Mouse (Mus musculus) CH12.LX (cell line): ENCODE data around the gene Nlrp6. TPM values are rescaled to one million over a fixed set of nuclear protein-coding genes. Genes with fewer than 3 reads are reported as not detected.

Source experiments
- DNase-seq: peaks from one replicate; pipeline ENCODE4 v3.0.0-alpha.2; 2013; ENCODE audit errors: extremely low read depth
- H3K27ac ChIP-seq: 2 replicates; pipeline ENCODE4 v1.5.1; 2012; ENCODE audit warnings: low read depth, mild to moderate bottlenecking, control low read depth, moderate library complexity; ENCODE audit not compliant: insufficient read depth
- H3K27me3 ChIP-seq: replicated peaks from 2 replicates; pipeline ENCODE3; 2012; ENCODE audit warnings: inconsistent platforms
- H3K36me3 ChIP-seq, 2 experiments: replicated peaks in 1 of 2; 2 replicates each; pipeline versions ENCODE3 to v1.6.1; 2012; ENCODE audit warnings: inconsistent platforms in 1 of 2, low read length in 1 of 2, mild to moderate bottlenecking in 1 of 2, mixed read lengths in 1 of 2, moderate library complexity in 1 of 2; ENCODE audit not compliant: control insufficient read depth in 1 of 2, insufficient read depth in 1 of 2
- H3K4me1 ChIP-seq, 2 experiments: 2 replicates each; pipeline ENCODE4 v1.6.1; 2012; ENCODE audit warnings: inconsistent platforms in 1 of 2, moderate library complexity in 1 of 2; ENCODE audit not compliant: insufficient read depth in 2 of 2, control insufficient read depth in 1 of 2
- H3K4me2 ChIP-seq: 2 replicates; pipeline ENCODE4 v1.6.1; 2012; ENCODE audit warnings: low read depth, mild to moderate bottlenecking, control low read depth; ENCODE audit not compliant: poor library complexity, insufficient read depth, severe bottlenecking
- H3K4me3 ChIP-seq, 3 experiments: fragments of 150-350 bp in 1 of 3; sonication (generic) in 1 of 3; replicated peaks in 1 of 3; 2 replicates each; pipeline versions ENCODE3 to v1.5.1; 2011 to 2012; ENCODE audit warnings: low read depth in 2 of 3, low read length in 2 of 3, mild to moderate bottlenecking in 2 of 3, moderate library complexity in 2 of 3, control low read depth in 1 of 3, improper control_type of control experiment in 1 of 3, inconsistent platforms in 1 of 3, mixed read lengths in 1 of 3; ENCODE audit not compliant: poor library complexity in 1 of 3
- H3K79me2 ChIP-seq: replicated peaks from 2 replicates; pipeline ENCODE4 v1.6.1; 2012; ENCODE audit warnings: mild to moderate bottlenecking, moderate library complexity; ENCODE audit not compliant: control insufficient read depth, poor library complexity, insufficient read depth, severe bottlenecking; ENCODE audit errors: extremely low read depth
- H3K9ac ChIP-seq: 2 replicates; pipeline ENCODE4 v1.6.1; 2012; ENCODE audit warnings: low read depth, mild to moderate bottlenecking, control low read depth, moderate library complexity; ENCODE audit not compliant: insufficient read depth
- H3K9me3 ChIP-seq: replicated peaks from 2 replicates; pipeline ENCODE3; 2012; ENCODE audit warnings: low read length, inconsistent platforms, mixed read lengths
- CHD1 ChIP-seq: IDR thresholded peaks from 2 replicates; pipeline ENCODE4 v1.6.1; 2012; ENCODE audit warnings: low read depth, low read length, improper control_type of control experiment, inconsistent platforms
- CHD2 ChIP-seq: IDR thresholded peaks from 2 replicates; pipeline ENCODE4 v1.6.1; 2011; ENCODE audit warnings: low read length, improper control_type of control experiment
- ELF1 ChIP-seq: IDR thresholded peaks from 2 replicates; pipeline ENCODE4 v1.6.1; 2014; ENCODE audit warnings: low read depth, mild to moderate bottlenecking, inconsistent platforms, low read length, improper control_type of control experiment
- ETS1 ChIP-seq: conservative IDR thresholded peaks from 2 replicates; pipeline ENCODE4 v1.6.1; 2012; ENCODE audit warnings: low read depth, mild to moderate bottlenecking, inconsistent platforms, low read length, improper control_type of control experiment, moderate library complexity
- HCFC1 ChIP-seq: IDR thresholded peaks from 2 replicates; pipeline ENCODE4 v1.6.1; 2012; ENCODE audit warnings: low read depth, mild to moderate bottlenecking, inconsistent platforms, low read length, improper control_type of control experiment
- MAFK ChIP-seq: IDR thresholded peaks from 2 replicates; pipeline ENCODE4 v1.6.1; 2011; ENCODE audit warnings: low read length, improper control_type of control experiment; ENCODE audit not compliant: insufficient replicate concordance
- MAX ChIP-seq: IDR thresholded peaks from 2 replicates; pipeline ENCODE4 v1.6.1; 2011; ENCODE audit warnings: low read length, improper control_type of control experiment
- MXI1 ChIP-seq: IDR thresholded peaks from 2 replicates; pipeline ENCODE4 v1.6.1; 2011; ENCODE audit warnings: mild to moderate bottlenecking, low read depth, low read length, improper control_type of control experiment
- NRF1 ChIP-seq: IDR thresholded peaks from 2 replicates; pipeline ENCODE4 v1.6.1; 2014; ENCODE audit warnings: low read depth, mild to moderate bottlenecking, inconsistent platforms, low read length, improper control_type of control experiment, moderate library complexity
- PAX5 ChIP-seq: IDR thresholded peaks from 2 replicates; pipeline ENCODE4 v1.6.1; 2012; ENCODE audit warnings: low read length, inconsistent platforms, mixed read lengths
- POLR2A ChIP-seq: IDR thresholded peaks from 2 replicates; pipeline ENCODE4 v1.6.1; 2011; ENCODE audit warnings: low read depth, mild to moderate bottlenecking, improper control_type of control experiment, low read length
- POLR2AphosphoS2 ChIP-seq: IDR thresholded peaks from 2 replicates; pipeline ENCODE4 v1.6.1; 2011; ENCODE audit warnings: low read depth, low read length, improper control_type of control experiment
- SIN3A ChIP-seq: IDR thresholded peaks from 2 replicates; pipeline ENCODE4 v1.6.1; 2012; ENCODE audit warnings: low read length, improper control_type of control experiment, inconsistent platforms
- TBP ChIP-seq: conservative IDR thresholded peaks from 2 replicates; pipeline ENCODE4 v1.6.1; 2011; ENCODE audit warnings: low read depth, low read length, improper control_type of control experiment
- UBTF ChIP-seq: IDR thresholded peaks from 2 replicates; pipeline ENCODE4 v1.6.1; 2012; ENCODE audit warnings: low read depth, mild to moderate bottlenecking, inconsistent platforms, low read length, improper control_type of control experiment, moderate library complexity
- USF2 ChIP-seq: conservative IDR thresholded peaks from 2 replicates; pipeline ENCODE4 v1.6.1; 2011; ENCODE audit warnings: low read depth, low read length, improper control_type of control experiment
- ZMIZ1 ChIP-seq: IDR thresholded peaks from 2 replicates; pipeline ENCODE4 v1.6.1; 2012; ENCODE audit warnings: low read depth, mild to moderate bottlenecking, inconsistent platforms, low read length, improper control_type of control experiment
- dilution Hi-C: fragments of 300-500 bp; cut with MboI; formaldehyde crosslinking; loops from 2 replicates; pipeline ENCODE4 v1.14.3; 2020; ENCODE audit warnings: low sequenced_read_pairs; ENCODE audit not compliant: extremely low pct_unique_long_range_greater_than_20kb, extremely low pct_ligation_motif_present
- in situ Hi-C: fragments of 300-500 bp; cut with MboI; formaldehyde crosslinking; loops from 3 replicates; pipeline ENCODE4 v1.14.3; 2019; ENCODE audit warnings: low sequenced_read_pairs, low pct_ligation_motif_present, low pct_unique_long_range_greater_than_20kb, mixed read lengths
- polyA plus RNA-seq: library from polyadenylated mRNA; unstranded; fragments of >175 nt; gene quantifications from 2 replicates; pipeline ENCODE4 v1.2.1, GENCODE M21; 2012; ENCODE audit warnings: low read depth; ENCODE audit not compliant: insufficient read length
- total RNA-seq, 2 experiments: library from RNA; depleted of rRNA; stranded (reverse); fragments of 300-350 nt in 1 of 2; fragments of >200 nt in 1 of 2; gene quantifications; 2 replicates each; pipeline ENCODE4 v1.2.3; 2012 to 2014

Nlrp6 gene
- total and polyA plus RNA-seq, 3 experiments: 0.14 to 0.21 TPM; not detected in 1

DNA sequence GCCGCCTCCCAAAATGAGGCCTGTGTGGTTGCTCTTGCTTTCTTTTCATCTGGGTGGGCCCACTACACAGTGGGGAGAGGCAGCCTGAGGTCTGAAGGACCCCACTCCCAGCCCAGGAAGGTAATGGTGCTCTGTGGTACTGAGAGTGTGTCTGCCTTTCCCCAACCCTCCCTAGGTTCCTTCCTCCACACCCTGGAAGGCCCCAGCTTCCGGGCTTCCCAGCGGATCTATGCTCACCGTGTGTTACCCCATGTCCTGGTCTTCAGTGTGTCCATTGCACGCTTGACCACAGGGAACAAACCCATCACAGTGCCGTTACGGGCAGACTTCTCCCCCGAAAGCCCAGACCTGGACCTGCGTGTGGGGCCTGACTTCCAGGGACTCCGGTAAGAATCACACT is 22.1 kb downstream of the Nlrp6 start:
- Histone ChIP-seq H3K36me3 (peaks cover 13 to 34% of the 10 kb centered on the region in 2 experiments), H3K9ac (no peak overlapping the region), H3K4me2 (no peak overlapping the region), H3K9me3 (no peaks in the 10 kb centered on the region), H3K4me3 (no peak overlapping the region), H3K27me3 (no peaks in the 10 kb centered on the region), H3K27ac (no peak overlapping the region), H3K79me2 (no peaks in the 10 kb centered on the region), H3K4me1 (peaks cover 22 to 56% of the 10 kb centered on the region in 2 experiments)
- in situ Hi-C loops: no loop called here
- dilution Hi-C loops: no loop called here
- TF ChIP-seq ELF1: no peak
- no peak for TF ChIP-seq TBP
- TF ChIP-seq POLR2AphosphoS2: no peak
- TF ChIP-seq CHD1: no peak
- no peak for TF ChIP-seq MAX
- no peak for TF ChIP-seq NRF1
- TF ChIP-seq PAX5: no peak
- TF ChIP-seq CHD2: no peak
- TF ChIP-seq ZMIZ1: no peak
- TF ChIP-seq POLR2A: no peak
- no peak for TF ChIP-seq MXI1
- TF ChIP-seq HCFC1: no peak
- no peak for TF ChIP-seq SIN3A
- no peak for TF ChIP-seq UBTF
- no peak for DNase-seq

DNA sequence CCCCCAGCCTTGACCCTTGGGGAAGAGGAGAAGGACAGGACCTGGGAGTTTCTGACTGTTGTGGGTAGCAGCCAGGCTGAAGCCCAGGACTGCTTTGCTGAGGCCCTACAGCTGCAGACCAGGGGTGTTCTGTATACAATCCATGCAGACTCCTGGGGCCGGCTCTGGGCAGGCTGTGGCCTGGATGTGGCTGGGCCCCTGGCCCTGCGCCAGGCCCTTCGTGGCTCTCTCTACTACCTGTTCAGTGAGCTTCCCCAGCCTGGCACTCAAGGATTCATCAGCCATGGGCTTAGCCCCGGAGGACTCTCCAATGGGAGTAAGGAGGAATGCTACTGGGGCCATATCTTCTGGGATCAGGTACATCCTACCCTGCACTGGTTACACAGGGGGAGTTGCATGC is 22.7 kb downstream of the Nlrp6 start:
- Histone ChIP-seq H3K27ac (no peak overlapping the region), H3K4me2 (no peak overlapping the region), H3K4me1 (peaks cover 22 to 62% of the 10 kb centered on the region in 2 experiments), H3K79me2 (no peaks in the 10 kb centered on the region), H3K36me3 (peaks cover 17 to 39% of the 10 kb centered on the region in 2 experiments), H3K27me3 (no peaks in the 10 kb centered on the region), H3K9me3 (no peaks in the 10 kb centered on the region), H3K9ac (no peak overlapping the region), H3K4me3 (no peak overlapping the region)
- TF ChIP-seq ETS1 (no peak), USF2 (no peak), MAFK (no peak)
- DNase-seq: no peak
- dilution Hi-C loops: no loop called here
- in situ Hi-C loops: no loop called here
